Mouse (Mus musculus): ENCODE measurements around the gene Gys1.
"Not testable (repeated sequence)": the region's sequence is repeated elsewhere in the genome, so short reads cannot be mapped to it uniquely, and the experiment has no call there.

Gys1 gene

DNA sequence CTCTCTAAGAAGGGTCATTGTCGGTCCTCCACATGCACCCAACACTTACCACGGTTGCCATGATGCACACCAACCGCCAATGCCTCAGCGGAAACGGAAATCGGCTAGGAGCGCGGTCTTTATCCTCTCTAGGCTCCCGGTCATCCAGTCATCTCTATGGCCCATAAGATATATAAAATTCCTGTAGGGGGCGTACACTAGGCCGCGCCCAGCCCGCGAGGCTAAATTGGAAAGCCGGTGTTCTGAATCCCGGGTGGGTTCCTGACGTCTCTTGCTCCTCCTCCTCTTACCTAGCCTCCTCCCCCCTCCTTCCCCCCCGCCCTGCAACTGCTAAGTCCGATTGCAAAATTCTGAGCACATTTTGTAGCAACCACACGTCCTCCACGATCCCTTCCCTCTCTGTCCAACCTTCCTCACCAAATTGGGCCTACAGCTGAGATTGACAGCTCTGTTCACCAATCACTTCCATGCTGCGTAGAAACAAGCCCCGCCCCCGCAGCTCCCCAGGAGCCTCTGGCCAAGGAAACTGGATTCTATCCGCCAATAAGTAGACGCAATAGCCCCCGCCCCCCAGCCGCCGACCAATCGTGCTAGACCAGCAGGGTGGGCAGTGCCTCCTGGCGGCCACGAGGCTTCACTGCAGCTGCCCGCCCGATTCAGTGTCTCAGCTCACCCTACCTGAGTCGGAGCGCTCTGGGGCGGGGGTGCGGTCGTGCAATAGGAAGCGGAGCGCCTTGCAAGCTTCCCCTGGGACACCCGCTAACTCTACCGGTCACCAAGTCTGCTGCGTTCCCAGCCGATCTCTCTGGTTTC is at the start of gene Gys1:
Gene Gys1 (plus strand): TSS at position 642 of the 813 bp plus-strand sequence.
- peak; percentile 99 for DNase-seq (ENCODE audit: extremely low read depth, low read depth)

GRCm38 (mm10) chr7:45386077-45386476 is 48.6 kb upstream of the Gys1 start:
- no peak for DNase-seq (ENCODE audit: extremely low read depth, low read depth)

GRCm38 (mm10) chr7:45395129-45395541 is 39.5 kb upstream of the Gys1 start:
- DNase-seq (ENCODE audit: extremely low read depth, low read depth) = peak; percentile 48

GRCm38 (mm10) chr7:45395578-45396336 is 38.9 kb upstream of the Gys1 start, which contains the start of gene Snrnp70:
TSS of gene Snrnp70 (minus strand) at chr7:45395742.
- DNase-seq (ENCODE audit: extremely low read depth, low read depth) = peak; percentile 99

DNA sequence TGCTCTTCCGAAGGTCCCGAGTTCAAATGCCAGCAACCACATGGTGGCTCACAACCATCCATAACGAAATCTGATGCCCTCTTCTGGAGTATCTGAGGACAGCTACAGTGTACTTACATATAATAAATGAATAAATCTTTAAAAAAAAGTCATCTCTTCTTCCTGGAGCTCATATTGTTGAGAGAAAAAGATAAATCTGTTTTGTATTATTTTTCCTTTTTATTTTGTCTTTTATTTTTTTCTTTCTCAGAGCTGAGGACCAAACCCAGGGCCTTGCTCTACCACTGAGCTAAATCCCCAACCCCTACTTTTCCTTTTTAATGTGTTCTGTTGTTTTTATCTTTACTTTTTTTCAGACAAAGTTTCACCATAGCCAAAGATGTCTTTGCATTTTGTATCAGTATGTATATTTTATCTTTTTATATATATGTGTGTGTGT is 38.3 kb upstream of the Gys1 start:
- not testable (repeated sequence) for DNase-seq (ENCODE audit: extremely low read depth, low read depth)

DNA sequence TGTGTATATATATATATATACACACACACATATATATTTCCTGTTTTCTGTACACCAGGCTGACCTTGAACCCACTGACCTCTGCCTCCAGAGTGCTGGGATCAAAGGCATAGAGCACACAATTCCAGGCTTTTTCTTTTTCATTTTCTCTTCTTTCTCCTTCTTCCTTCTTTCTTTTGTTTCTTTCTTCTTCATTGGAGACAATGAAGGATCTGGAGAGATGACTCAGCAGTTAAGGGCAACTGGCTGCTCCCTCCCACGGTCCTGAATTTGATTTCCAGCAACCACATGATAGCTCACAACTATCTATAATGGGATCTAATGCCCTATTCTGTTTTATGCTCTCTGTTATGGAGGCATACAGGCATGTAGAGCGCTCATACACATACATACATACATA is 37.9 kb upstream of the Gys1 start:
- no peak for DNase-seq (ENCODE audit: extremely low read depth, low read depth)

- DNase-seq (ENCODE audit: extremely low read depth, low read depth) = no peak
Measured at GRCm38 (mm10) chr7:45401521-45402085, 33.0 kb upstream of the Gys1 start.

- peak; percentile 63 for DNase-seq (ENCODE audit: extremely low read depth, low read depth)
Measured at GRCm38 (mm10) chr7:45403532-45404261, 30.9 kb upstream of the Gys1 start.

- no peak for DNase-seq (ENCODE audit: extremely low read depth, low read depth)
Measured at GRCm38 (mm10) chr7:45405091-45406075, 29.3 kb upstream of the Gys1 start, which contains the start of gene Kcna7. TSS of gene Kcna7 (plus strand) at chr7:45405653.

GRCm38 (mm10) chr7:45406157-45407156 is 28.2 kb upstream of the Gys1 start:
- no peak for DNase-seq (ENCODE audit: extremely low read depth, low read depth)

DNA sequence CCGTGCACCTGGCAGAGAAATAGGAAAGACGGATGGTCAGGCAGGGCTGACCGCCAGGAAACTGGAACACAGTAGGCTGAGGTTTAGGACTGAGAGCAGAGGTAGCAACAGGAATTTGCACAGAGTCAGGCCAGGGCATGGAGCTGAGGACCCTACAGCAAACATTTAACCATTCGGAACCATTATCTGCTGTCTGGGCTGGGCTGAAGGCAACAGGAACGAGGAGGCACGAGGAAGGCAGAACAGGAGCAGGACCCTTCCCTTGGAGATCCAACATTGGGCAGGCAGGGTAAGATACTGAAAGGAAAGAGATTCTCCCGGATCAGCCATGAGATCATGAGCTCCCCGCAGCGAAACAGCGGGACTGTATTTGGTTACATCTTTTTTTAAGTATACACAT is 26.8 kb upstream of the Gys1 start:
- DNase-seq (ENCODE audit: extremely low read depth, low read depth) = no peak

- no peak for DNase-seq (ENCODE audit: extremely low read depth, low read depth)
Measured at GRCm38 (mm10) chr7:45408351-45408750, 26.3 kb upstream of the Gys1 start.

- no peak for DNase-seq (ENCODE audit: extremely low read depth, low read depth)
Measured at GRCm38 (mm10) chr7:45408949-45409348, 25.7 kb upstream of the Gys1 start.

GRCm38 (mm10) chr7:45409497-45410163 is 25.0 kb upstream of the Gys1 start:
- no peak for DNase-seq (ENCODE audit: extremely low read depth, low read depth)

- no peak for DNase-seq (ENCODE audit: extremely low read depth, low read depth)
Measured at GRCm38 (mm10) chr7:45412421-45412820, 22.2 kb upstream of the Gys1 start.

DNA sequence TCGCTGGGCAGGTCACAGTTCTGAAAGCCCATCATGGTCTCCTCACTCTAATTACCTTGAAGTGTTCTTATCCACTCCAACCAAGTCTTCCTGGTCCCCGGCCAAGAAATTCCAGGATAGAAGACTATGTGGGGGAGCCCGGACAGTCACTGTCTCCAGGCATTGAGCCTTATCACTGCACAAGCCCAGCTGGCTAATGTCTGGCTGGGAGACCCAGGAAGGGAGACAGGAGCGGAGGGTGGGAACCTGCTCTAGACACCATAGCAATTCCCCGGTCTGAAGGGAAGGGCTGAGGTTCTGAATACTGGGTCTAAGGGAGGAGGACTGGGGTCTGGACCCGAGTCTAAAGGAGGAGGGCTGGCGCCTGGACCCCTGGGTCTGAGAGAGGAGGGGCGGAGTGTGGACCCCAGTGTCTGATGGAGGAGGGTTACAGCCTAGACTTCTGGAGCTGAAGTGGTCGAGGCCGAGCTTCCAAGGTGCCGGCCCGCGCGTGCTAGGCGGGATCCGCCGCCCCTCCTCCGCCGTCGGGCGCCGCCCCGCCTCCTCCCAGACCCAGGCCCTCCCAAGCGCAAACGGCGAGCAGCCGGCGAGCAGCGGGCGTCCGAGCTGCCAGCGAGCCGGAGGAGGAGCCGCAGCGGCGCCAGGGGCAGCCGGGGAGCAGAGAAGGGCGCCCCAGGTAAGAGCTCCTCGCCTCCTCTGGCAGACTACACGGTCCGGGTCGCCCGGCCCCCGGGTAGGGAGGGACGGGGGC is 21.4 kb upstream of the Gys1 start, which contains the start of gene Ntf5:
Gene Ntf5 (plus strand): TSS at position 583 of the 751 bp plus-strand sequence.
- DNase-seq (ENCODE audit: extremely low read depth, low read depth) = no peak

All from MEL-GATA-1-ER (cell line).